Mouse (Mus musculus): ENCODE measurements around the gene Swap70. TPM values are rescaled to one million over a fixed set of nuclear protein-coding genes. Genes with fewer than 3 reads are reported as not detected.

Swap70 gene
- total and polyA plus RNA-seq, 2 experiments from 2014 or later = 8.5 to 9.1 TPM

- Histone ChIP-seq H3K4me3 (ENCODE audit: low read length) (no peak overlapping the region), H3K4me1 (ENCODE audit: insufficient read depth, low read length) (no peaks in the 10 kb centered on the region), H3K9me3 (ENCODE audit: low read length) (no peaks in the 10 kb centered on the region), H3K27me3 (ENCODE audit: insufficient read depth, low read length) (no peaks in the 10 kb centered on the region), H3K27ac (no peak overlapping the region), H3K4me2 (ENCODE audit: low read depth, low read length) (no peak overlapping the region), H3K9ac (replicated peaks; ENCODE audit: low read length) (no peak overlapping the region), H3K36me3 (ENCODE audit: insufficient read depth, low read length) (peaks cover 49% of the 10 kb centered on the region)
- TF ChIP-seq CTCF (IDR thresholded peaks at IDR 0.05; ENCODE audit: low read depth) = no peak
- ATAC-seq = no peak
- WGBS = 96% methylated on average over 5 of the region's 5 CpGs
- DNase-seq (ENCODE audit: low spot score) = no peak
Observed at GRCm38 (mm10) chr7:110325381-110326110, 104.0 kb downstream of the Swap70 start.

Other genes starting within 250 kb of the Swap70 start
- gene Tmem41b, start 234.8 kb upstream of the Swap70 start, total RNA-seq (2014; rRNA removed) = 56.9 and 59.0 TPM in 2 replicates
- 58.7 and 59.6 TPM in 2 replicates for gene Tmem41b, start 234.8 kb upstream of the Swap70 start, polyA plus RNA-seq (2015; fragmentation: Nextera tagmentation; extraction: Ambion mirVana)
- gene Ipo7, start 203.4 kb upstream of the Swap70 start, total RNA-seq (2014; rRNA removed) = 75.4 and 87.0 TPM in 2 replicates
- gene Ipo7, start 203.4 kb upstream of the Swap70 start, polyA plus RNA-seq (2015; fragmentation: Nextera tagmentation; extraction: Ambion mirVana) = 27.7 and 28.0 TPM in 2 replicates
- 12.3 and 17.1 TPM in 2 replicates for gene Zfp143, start 160.5 kb upstream of the Swap70 start, total RNA-seq (2014; rRNA removed)
- 6.2 and 7.1 TPM in 2 replicates for gene Zfp143, start 160.5 kb upstream of the Swap70 start, polyA plus RNA-seq (2015; fragmentation: Nextera tagmentation; extraction: Ambion mirVana)
- 8.2 and 11.0 TPM in 2 replicates for gene Wee1, start 99.7 kb upstream of the Swap70 start, total RNA-seq (2014; rRNA removed)
- gene Wee1, start 99.7 kb upstream of the Swap70 start, polyA plus RNA-seq (2015; fragmentation: Nextera tagmentation; extraction: Ambion mirVana) = 5.6 and 6.2 TPM in 2 replicates

Data from hindbrain, postnatal 0 days (tissue).